Mouse (Mus musculus): ENCODE results near the gene Slc2a13. TPM values are rescaled to one million over a fixed set of nuclear protein-coding genes. Genes with fewer than 3 reads are reported as not detected.

The Slc2a13 gene
- polyA plus RNA-seq, 1 experiment from 2014 or later: 3.8 TPM

- H3K9me3 ChIP-seq (replicated peaks; ENCODE audit: control insufficient read depth, low read length, poor library complexity, severe bottlenecking): no peaks in the 10 kb centered on the region
- H3K4me1 ChIP-seq (ENCODE audit: control insufficient read depth, insufficient read depth, low read length): peaks cover 24% of the 10 kb centered on the region
- H3K36me3 ChIP-seq (ENCODE audit: control insufficient read depth, insufficient read depth, low read length): no peaks in the 10 kb centered on the region
- no peak overlapping the region for H3K4me2 ChIP-seq (ENCODE audit: low read length)
- no peak overlapping the region for H3K4me3 ChIP-seq (ENCODE audit: low read depth, low read length)
- no peak overlapping the region for H3K27ac ChIP-seq (ENCODE audit: low read length)
- ATAC-seq: no peak
- no peaks in the 10 kb centered on the region for H3K27me3 ChIP-seq (ENCODE audit: control insufficient read depth, insufficient read depth, low read depth, low read length)
- H3K9ac ChIP-seq (ENCODE audit: low read depth, low read length): no peak overlapping the region
- WGBS: 17% methylated on average over 5 of the region's 5 CpGs
Observed at GRCm38 (mm10) chr15:91374441-91374840, 198.6 kb downstream of the Slc2a13 start.

DNA sequence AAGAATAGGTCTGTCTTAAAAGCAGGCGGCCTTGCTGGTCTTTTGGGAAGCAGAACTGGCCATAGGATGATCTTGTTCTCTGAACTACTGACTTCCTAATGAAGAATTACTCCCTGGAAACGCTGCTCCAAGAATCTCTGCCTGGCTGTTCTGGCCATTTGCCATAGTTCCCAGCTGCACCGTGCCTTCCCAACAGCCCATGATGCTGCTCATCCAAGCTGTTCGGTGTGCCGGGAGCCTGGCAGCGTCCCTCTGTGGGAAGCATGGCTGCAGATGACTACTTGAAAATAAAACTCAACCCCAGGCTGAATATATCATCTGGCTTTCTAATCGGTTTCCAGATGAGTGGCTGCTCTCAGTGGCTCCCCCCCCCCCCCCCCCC is 199.9 kb downstream of the Slc2a13 start:
- Histone ChIP-seq H3K4me2 (ENCODE audit: low read length) (peak overlapping the region; percentile 14; the same call in 1 of the 2 replicates), H3K4me1 (ENCODE audit: control insufficient read depth, insufficient read depth, low read length) (peaks cover 24% of the 10 kb centered on the region), H3K36me3 (ENCODE audit: control insufficient read depth, insufficient read depth, low read length) (no peaks in the 10 kb centered on the region), H3K9ac (ENCODE audit: low read depth, low read length) (no peak overlapping the region), H3K9me3 (replicated peaks; ENCODE audit: control insufficient read depth, low read length, poor library complexity, severe bottlenecking) (no peaks in the 10 kb centered on the region), H3K27me3 (ENCODE audit: control insufficient read depth, insufficient read depth, low read depth, low read length) (no peaks in the 10 kb centered on the region), H3K27ac (ENCODE audit: low read length) (peak overlapping the region; percentile 47; the same call in 1 of the 2 replicates), H3K4me3 (ENCODE audit: low read depth, low read length) (no peak overlapping the region)
- 29% methylated on average over 7 of the region's 7 CpGs for WGBS
- 0 out of 2 replicates have a peak, but pooled peaks have one; percentile 34 for ATAC-seq

DNA sequence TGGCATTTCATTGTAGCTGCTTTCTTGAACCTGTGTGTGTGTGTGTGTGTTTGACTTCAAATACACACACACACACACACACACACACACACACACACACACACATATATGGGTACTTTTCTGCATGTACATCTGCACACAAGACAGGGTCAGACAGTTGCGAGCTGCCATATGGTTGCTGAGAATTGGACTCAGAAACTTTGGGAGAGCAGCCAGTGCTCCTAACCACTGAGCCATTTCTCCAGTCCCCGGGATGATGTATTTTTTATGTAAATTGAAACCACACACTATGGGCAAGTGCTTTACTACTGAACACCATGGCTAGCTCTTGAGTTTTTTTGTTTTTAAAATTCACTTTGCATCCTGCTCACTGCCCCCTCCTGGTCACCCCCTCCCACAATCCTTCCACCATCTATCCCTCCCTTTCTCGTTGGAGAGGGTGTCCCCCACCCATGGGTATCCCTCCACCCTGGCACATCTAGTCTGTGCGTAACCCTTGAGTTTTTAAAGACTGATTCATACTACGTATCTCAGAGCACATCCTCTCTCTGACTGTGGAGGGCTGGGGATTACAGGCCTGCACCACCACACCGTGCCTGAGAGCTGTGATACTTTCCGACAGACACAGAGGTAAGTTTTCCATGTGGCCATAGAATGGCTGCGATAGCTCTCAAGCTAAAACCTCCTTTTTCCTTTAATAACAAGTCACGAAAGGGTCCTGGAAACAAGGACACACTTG is 200.4 kb downstream of the Slc2a13 start:
- Histone ChIP-seq H3K4me1 (ENCODE audit: control insufficient read depth, insufficient read depth, low read length) (peaks cover 24% of the 10 kb centered on the region), H3K36me3 (ENCODE audit: control insufficient read depth, insufficient read depth, low read length) (no peaks in the 10 kb centered on the region), H3K27ac (ENCODE audit: low read length) (peak overlapping the region; percentile 47; the same call in 1 of the 2 replicates), H3K9ac (ENCODE audit: low read depth, low read length) (no peak overlapping the region), H3K9me3 (replicated peaks; ENCODE audit: control insufficient read depth, low read length, poor library complexity, severe bottlenecking) (no peaks in the 10 kb centered on the region), H3K4me2 (ENCODE audit: low read length) (peak overlapping the region; percentile 14; the same call in 1 of the 2 replicates), H3K27me3 (ENCODE audit: control insufficient read depth, insufficient read depth, low read depth, low read length) (no peaks in the 10 kb centered on the region), H3K4me3 (ENCODE audit: low read depth, low read length) (no peak overlapping the region)
- ATAC-seq: peak; percentile 52; the same call in 1 of the 2 replicates
- WGBS: 60% methylated on average over 9 of the region's 9 CpGs

- no peaks in the 10 kb centered on the region for H3K36me3 ChIP-seq (ENCODE audit: control insufficient read depth, insufficient read depth, low read length)
- ATAC-seq: no peak
- H3K27me3 ChIP-seq (ENCODE audit: control insufficient read depth, insufficient read depth, low read depth, low read length): no peaks in the 10 kb centered on the region
- no peak overlapping the region for H3K4me2 ChIP-seq (ENCODE audit: low read length)
- peaks cover 24% of the 10 kb centered on the region for H3K4me1 ChIP-seq (ENCODE audit: control insufficient read depth, insufficient read depth, low read length)
- no peaks in the 10 kb centered on the region for H3K9me3 ChIP-seq (replicated peaks; ENCODE audit: control insufficient read depth, low read length, poor library complexity, severe bottlenecking)
- WGBS: 76% methylated on average over 7 of the region's 7 CpGs
- no peak overlapping the region for H3K9ac ChIP-seq (ENCODE audit: low read depth, low read length)
- H3K27ac ChIP-seq (ENCODE audit: low read length): no peak overlapping the region
- no peak overlapping the region for H3K4me3 ChIP-seq (ENCODE audit: low read depth, low read length)
Observed at GRCm38 (mm10) chr15:91371859-91372394, 201.1 kb downstream of the Slc2a13 start.

DNA sequence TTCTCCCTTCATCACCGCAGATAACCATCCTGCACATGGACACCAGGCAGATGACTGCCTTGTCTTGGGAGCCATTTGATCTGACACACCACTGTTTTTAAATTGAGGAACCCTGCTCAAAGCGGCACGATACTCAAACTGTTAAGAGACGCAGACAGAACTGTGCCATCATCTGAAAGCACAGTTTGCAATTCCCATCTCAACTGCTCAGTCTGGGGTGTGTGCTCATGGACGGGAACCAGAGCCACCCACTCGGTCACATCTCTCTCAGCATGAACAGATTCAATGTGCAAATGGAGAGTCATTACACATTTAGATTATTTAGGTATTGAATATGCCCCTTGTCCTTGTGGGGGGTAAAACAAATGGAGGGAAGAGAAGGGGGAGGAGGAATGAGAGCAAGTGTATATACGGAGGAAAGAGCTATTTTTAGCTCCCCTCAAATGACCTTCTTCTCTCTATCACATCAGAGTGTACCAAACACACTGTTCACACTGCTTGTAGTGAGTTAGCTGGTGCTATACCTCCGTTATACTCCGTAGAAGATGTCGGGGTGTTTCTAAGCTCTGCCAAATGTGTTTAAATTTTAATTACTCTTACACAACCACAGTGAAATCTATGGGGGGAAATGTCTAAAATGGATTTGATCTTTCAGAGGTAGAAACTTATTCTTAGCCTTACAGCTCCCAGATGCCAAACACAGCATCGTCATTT is 203.2 kb downstream of the Slc2a13 start:
- Histone ChIP-seq H3K36me3 (ENCODE audit: control insufficient read depth, insufficient read depth, low read length) (no peaks in the 10 kb centered on the region), H3K4me1 (ENCODE audit: control insufficient read depth, insufficient read depth, low read length) (peaks cover 22% of the 10 kb centered on the region), H3K9me3 (replicated peaks; ENCODE audit: control insufficient read depth, low read length, poor library complexity, severe bottlenecking) (no peaks in the 10 kb centered on the region), H3K4me2 (ENCODE audit: low read length) (no peak overlapping the region), H3K9ac (ENCODE audit: low read depth, low read length) (no peak overlapping the region), H3K27ac (ENCODE audit: low read length) (no peak overlapping the region), H3K27me3 (ENCODE audit: control insufficient read depth, insufficient read depth, low read depth, low read length) (no peaks in the 10 kb centered on the region), H3K4me3 (ENCODE audit: low read depth, low read length) (no peak overlapping the region)
- no peak for ATAC-seq
- WGBS: 61% methylated on average over 11 of the region's 11 CpGs

- H3K4me3 ChIP-seq (ENCODE audit: low read depth, low read length): no peak overlapping the region
- 0 out of 2 replicates have a peak, but pooled peaks cover 4% of the 10 kb centered on the region for H3K4me1 ChIP-seq (ENCODE audit: control insufficient read depth, insufficient read depth, low read length)
- no peaks in the 10 kb centered on the region for H3K27me3 ChIP-seq (ENCODE audit: control insufficient read depth, insufficient read depth, low read depth, low read length)
- no peak overlapping the region for H3K9ac ChIP-seq (ENCODE audit: low read depth, low read length)
- H3K4me2 ChIP-seq (ENCODE audit: low read length): no peak overlapping the region
- H3K36me3 ChIP-seq (ENCODE audit: control insufficient read depth, insufficient read depth, low read length): no peaks in the 10 kb centered on the region
- H3K9me3 ChIP-seq (replicated peaks; ENCODE audit: control insufficient read depth, low read length, poor library complexity, severe bottlenecking): no peaks in the 10 kb centered on the region
- H3K27ac ChIP-seq (ENCODE audit: low read length): no peak overlapping the region
- ATAC-seq: no peak
- 81% methylated on average over 2 of the region's 2 CpGs for WGBS
Observed at GRCm38 (mm10) chr15:91360495-91360894, 212.6 kb downstream of the Slc2a13 start.

DNA sequence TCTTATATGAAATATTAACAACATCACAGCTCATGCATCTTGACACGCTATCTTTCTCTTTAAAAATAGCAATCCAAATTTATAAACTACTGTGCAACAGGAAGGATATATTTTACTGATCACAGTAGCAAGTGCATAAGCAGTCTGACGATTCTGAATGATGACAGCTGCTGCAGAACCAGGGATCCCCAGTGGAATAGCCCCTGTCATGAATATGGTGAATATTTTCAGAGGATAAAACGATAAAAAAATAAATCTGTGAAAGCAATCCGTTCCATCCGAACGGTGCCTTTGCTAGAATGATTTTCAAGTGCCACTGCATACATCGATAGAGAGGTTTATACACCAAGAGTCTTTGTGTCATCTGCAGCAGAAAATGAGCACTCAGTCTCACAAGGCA is 222.1 kb downstream of the Slc2a13 start:
- 0 out of 2 replicates have a peak, but pooled peaks cover 5% of the 10 kb centered on the region for H3K4me1 ChIP-seq (ENCODE audit: control insufficient read depth, insufficient read depth, low read length)
- no peak for ATAC-seq
- no peak overlapping the region for H3K4me2 ChIP-seq (ENCODE audit: low read length)
- H3K27me3 ChIP-seq (ENCODE audit: control insufficient read depth, insufficient read depth, low read depth, low read length): no peaks in the 10 kb centered on the region
- peak overlapping the region; percentile 53 for H3K27ac ChIP-seq (ENCODE audit: low read length)
- 52% methylated on average over 7 of the region's 7 CpGs for WGBS
- H3K4me3 ChIP-seq (ENCODE audit: low read depth, low read length): no peak overlapping the region
- H3K36me3 ChIP-seq (ENCODE audit: control insufficient read depth, insufficient read depth, low read length): no peaks in the 10 kb centered on the region
- no peaks in the 10 kb centered on the region for H3K9me3 ChIP-seq (replicated peaks; ENCODE audit: control insufficient read depth, low read length, poor library complexity, severe bottlenecking)
- H3K9ac ChIP-seq (ENCODE audit: low read depth, low read length): no peak overlapping the region

- H3K4me2 ChIP-seq (ENCODE audit: low read length): no peak overlapping the region
- no peaks in the 10 kb centered on the region for H3K36me3 ChIP-seq (ENCODE audit: control insufficient read depth, insufficient read depth, low read length)
- no peak overlapping the region for H3K4me3 ChIP-seq (ENCODE audit: low read depth, low read length)
- H3K27me3 ChIP-seq (ENCODE audit: control insufficient read depth, insufficient read depth, low read depth, low read length): no peaks in the 10 kb centered on the region
- 93% methylated on average over 1 of the region's 1 CpGs for WGBS
- H3K4me1 ChIP-seq (ENCODE audit: control insufficient read depth, insufficient read depth, low read length): no peaks in the 10 kb centered on the region
- ATAC-seq: no peak
- H3K9ac ChIP-seq (ENCODE audit: low read depth, low read length): no peak overlapping the region
- H3K9me3 ChIP-seq (replicated peaks; ENCODE audit: control insufficient read depth, low read length, poor library complexity, severe bottlenecking): no peaks in the 10 kb centered on the region
- H3K27ac ChIP-seq (ENCODE audit: low read length): no peak overlapping the region
Observed at GRCm38 (mm10) chr15:91338350-91338749, 234.7 kb downstream of the Slc2a13 start.

DNA sequence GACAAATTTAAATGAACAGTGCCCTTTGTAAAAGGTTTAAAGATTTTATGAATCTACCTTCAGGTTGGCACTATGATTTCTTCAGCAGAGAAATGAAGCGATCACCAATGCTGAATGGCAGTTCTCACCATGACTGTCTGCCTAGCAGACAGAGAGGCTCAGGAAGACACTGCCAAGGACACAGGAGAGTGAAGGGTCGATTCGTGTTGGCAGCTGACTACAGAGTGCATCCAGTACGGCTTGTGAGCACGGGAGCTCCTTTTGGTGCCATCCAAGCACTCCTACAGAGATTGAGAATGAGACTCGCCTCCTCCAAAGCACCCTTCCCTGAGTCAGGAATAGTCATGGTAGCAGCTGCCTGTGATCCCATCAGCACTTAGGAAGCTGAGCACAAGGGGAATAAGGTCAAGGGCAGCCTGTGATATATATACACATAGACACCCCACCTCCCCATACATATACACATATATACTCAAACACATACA is 238.6 kb downstream of the Slc2a13 start:
- H3K27ac ChIP-seq (ENCODE audit: low read length): no peak overlapping the region

More for the DNA sequence above, 238.6 kb downstream of the Slc2a13 start:
- no peak overlapping the region for H3K4me3 ChIP-seq (ENCODE audit: low read depth, low read length)
- H3K9me3 ChIP-seq (replicated peaks; ENCODE audit: control insufficient read depth, low read length, poor library complexity, severe bottlenecking): no peaks in the 10 kb centered on the region; the same call in 1 of the 2 replicates
- WGBS: 79% methylated on average over 6 of the region's 6 CpGs
- ATAC-seq: no peak
- H3K9ac ChIP-seq (ENCODE audit: low read depth, low read length): no peak overlapping the region
- H3K27me3 ChIP-seq (ENCODE audit: control insufficient read depth, insufficient read depth, low read depth, low read length): no peaks in the 10 kb centered on the region
- no peak overlapping the region for H3K4me2 ChIP-seq (ENCODE audit: low read length)
- no peaks in the 10 kb centered on the region for H3K36me3 ChIP-seq (ENCODE audit: control insufficient read depth, insufficient read depth, low read length)
- no peaks in the 10 kb centered on the region for H3K4me1 ChIP-seq (ENCODE audit: control insufficient read depth, insufficient read depth, low read length)
